Mouse (Mus musculus) embryonic fibroblast, embryonic 13.5 days (primary cell): ENCODE results near the gene Anxa9.

ENCODE experiments used
- CTCF ChIP-seq: IDR thresholded peaks from 2 replicates; pipeline ENCODE4 v1.5.1; 2011; ENCODE audit warnings: mild to moderate bottlenecking, control low read depth, low read length, moderate library complexity, borderline replicate concordance; ENCODE audit not compliant: insufficient read depth
- POLR2A ChIP-seq: IDR thresholded peaks from 2 replicates; pipeline ENCODE4 v1.6.1; 2011; ENCODE audit warnings: low read depth, mild to moderate bottlenecking, control low read depth, low read length, moderate library complexity

GRCm38 (mm10) chr3:95290156-95290555 is 16.8 kb downstream of the Anxa9 start:
- TF ChIP-seq CTCF, result no peak
- no peak for TF ChIP-seq POLR2A
